Mouse (Mus musculus) megakaryocyte, embryonic 14.5 days (primary cell): ENCODE results near the gene Mapkap1.

Source experiments
- FLI1 ChIP-seq: IDR thresholded peaks from 2 replicates; pipeline ENCODE4 v1.6.1; 2012; ENCODE audit warnings: low read length, inconsistent platforms, mixed read lengths
- GATA1 ChIP-seq: IDR thresholded peaks from 3 replicates; pipeline ENCODE4 v1.6.1; 2012; ENCODE audit warnings: mixed read lengths, low read length, inconsistent platforms, borderline replicate concordance

- no peak for TF ChIP-seq GATA1
- TF ChIP-seq FLI1 = no peak
Measured at GRCm38 (mm10) chr2:34560146-34560545, 153.6 kb downstream of the Mapkap1 start.
